Mouse (Mus musculus): Measurements from ENCODE around the gene Il33.

- TF ChIP-seq POLR2A (IDR thresholded peaks at IDR 0.05; ENCODE audit: extremely low read depth, insufficient read depth, low read length) (no peak), CTCF (IDR thresholded peaks at IDR 0.05; ENCODE audit: low read depth, low read length) (no peak)
These were observed 32.9 kb upstream of the Il33 start for GRCm38 (mm10) chr19:29891981-29892380.
